In genomic region chr1:43827002-43827762, GRCm38 (mm10) we compare ENCODE assay signal across 8 mouse cellular contexts. TPM values are rescaled to one million over a fixed set of nuclear protein-coding genes. Genes with fewer than 3 reads are reported as not detected.
A peak's percentile ranks its signal among the peaks of the same experiment; 100 is the strongest.
DNase-seq lines count a peak whose midpoint lies in the region; ATAC-seq and TF ChIP-seq lines count a peak whose summit lies in the region.

No protein-coding gene starts in this region.

- peak; percentile 26 for DNase-seq in adrenal gland, postnatal 25 days
- DNase-seq in adrenal gland, adult (ENCODE audit: inconsistent age in 2 of 2, low spot score in 1 of 2), result no peak
- no peak for DNase-seq in embryonic facial prominence, embryonic 10.5 days (ENCODE audit: low spot score)
- peak; percentile 13 for DNase-seq in heart, postnatal 0 days (ENCODE audit: low spot score)
- DNase-seq in midbrain, embryonic 11.5 days (ENCODE audit: low spot score, missing footprints), result no peak

- H3K27ac ChIP-seq in embryonic facial prominence, embryonic 10.5 days (replicated peaks), result peak overlapping the region; percentile 95
- H3K27ac ChIP-seq in heart, postnatal 0 days (ENCODE audit: low read depth), result peak overlapping the region; percentile 68
- H3K27ac ChIP-seq in limb, embryonic 12.5 days, result peak overlapping the region; percentile 94
- peak overlapping the region; percentile 88 for H3K27ac ChIP-seq in midbrain, embryonic 11.5 days (ENCODE audit: low read depth, low read length)
- peak overlapping the region; percentile 82 for H3K27ac ChIP-seq in stomach, embryonic 16.5 days (ENCODE audit: low read length)

- WGBS in embryonic facial prominence, embryonic 10.5 days, result under 1% methylated on average over 68 of the region's 68 CpGs
- WGBS in heart, postnatal 0 days, result under 1% methylated on average over 64 of the region's 68 CpGs
- under 1% methylated on average over 68 of the region's 68 CpGs for WGBS in limb, embryonic 12.5 days
- under 1% methylated on average over 68 of the region's 68 CpGs for WGBS in midbrain, embryonic 11.5 days
- under 1% methylated on average over 68 of the region's 68 CpGs for WGBS in stomach, embryonic 16.5 days

- H3K9me3 ChIP-seq in embryonic facial prominence, embryonic 10.5 days, result no peaks in the 10 kb centered on the region
- no peaks in the 10 kb centered on the region for H3K9me3 ChIP-seq in heart, postnatal 0 days (replicated peaks; ENCODE audit: control insufficient read depth, low read length)
- H3K9me3 ChIP-seq in limb, embryonic 12.5 days, result no peaks in the 10 kb centered on the region
- H3K9me3 ChIP-seq in midbrain, embryonic 11.5 days (ENCODE audit: control insufficient read depth, low read length), result no peaks in the 10 kb centered on the region
- no peaks in the 10 kb centered on the region for H3K9me3 ChIP-seq in stomach, embryonic 16.5 days (replicated peaks; ENCODE audit: control insufficient read depth, low read length)

- H3K27me3 ChIP-seq in embryonic facial prominence, embryonic 10.5 days (replicated peaks; ENCODE audit: low read depth, poor library complexity, severe bottlenecking), result no peaks in the 10 kb centered on the region
- H3K27me3 ChIP-seq in heart, postnatal 0 days (ENCODE audit: control insufficient read depth, insufficient read depth, low read length), result no peaks in the 10 kb centered on the region
- H3K27me3 ChIP-seq in limb, embryonic 12.5 days, result no peaks in the 10 kb centered on the region
- H3K27me3 ChIP-seq in midbrain, embryonic 11.5 days (ENCODE audit: control insufficient read depth, insufficient read depth, low read length), result no peaks in the 10 kb centered on the region
- H3K27me3 ChIP-seq in stomach, embryonic 16.5 days (ENCODE audit: control insufficient read depth, insufficient read depth, low read length), result no peaks in the 10 kb centered on the region

- no peak for TF ChIP-seq EP300 in heart, postnatal 0 days (IDR thresholded peaks at IDR 0.05; ENCODE audit: low read depth)

- H3K4me2 ChIP-seq in heart, postnatal 0 days (ENCODE audit: low read depth, low read length), result peak overlapping the region; percentile 90
- H3K4me2 ChIP-seq in limb, embryonic 12.5 days, result peak overlapping the region; percentile 82
- peak overlapping the region; percentile 97 for H3K4me2 ChIP-seq in midbrain, embryonic 11.5 days
- peak overlapping the region; percentile 97 for H3K4me2 ChIP-seq in stomach, embryonic 16.5 days (ENCODE audit: low read depth, low read length)

- H3K9ac ChIP-seq in heart, postnatal 0 days (replicated peaks; ENCODE audit: low read depth, low read length), result peak overlapping the region; percentile 77
- peak overlapping the region; percentile 89 for H3K9ac ChIP-seq in limb, embryonic 12.5 days (replicated peaks)
- H3K9ac ChIP-seq in midbrain, embryonic 11.5 days (ENCODE audit: low read length), result peak overlapping the region; percentile 94
- peak overlapping the region; percentile 86 for H3K9ac ChIP-seq in stomach, embryonic 16.5 days (ENCODE audit: low read length)

- peaks cover 14% of the 10 kb centered on the region for H3K36me3 ChIP-seq in embryonic facial prominence, embryonic 10.5 days (replicated peaks)
- H3K36me3 ChIP-seq in heart, postnatal 0 days (replicated peaks; ENCODE audit: control insufficient read depth, insufficient read depth, low read length), result no peaks in the 10 kb centered on the region
- no peaks in the 10 kb centered on the region for H3K36me3 ChIP-seq in limb, embryonic 12.5 days
- no peaks in the 10 kb centered on the region for H3K36me3 ChIP-seq in midbrain, embryonic 11.5 days (ENCODE audit: control insufficient read depth, insufficient read depth, low read length)
- H3K36me3 ChIP-seq in stomach, embryonic 16.5 days (ENCODE audit: control insufficient read depth, insufficient read depth, low read length), result no peaks in the 10 kb centered on the region

- peak overlapping the region; percentile 73 for H3K4me3 ChIP-seq in embryonic facial prominence, embryonic 10.5 days
- H3K4me3 ChIP-seq in heart, postnatal 0 days (ENCODE audit: low read depth, low read length), result peak overlapping the region; percentile 90
- peak overlapping the region; percentile 93 for H3K4me3 ChIP-seq in limb, embryonic 12.5 days (replicated peaks)
- H3K4me3 ChIP-seq in midbrain, embryonic 11.5 days (ENCODE audit: low read depth, low read length), result peak overlapping the region; percentile 84
- peak overlapping the region; percentile 93 for H3K4me3 ChIP-seq in stomach, embryonic 16.5 days (replicated peaks; ENCODE audit: low read length)

- TF ChIP-seq CTCF in heart, postnatal 0 days (IDR thresholded peaks at IDR 0.05; ENCODE audit: low read depth), result no peak

- H3K4me1 ChIP-seq in embryonic facial prominence, embryonic 10.5 days, result peaks cover 18% of the 10 kb centered on the region
- H3K4me1 ChIP-seq in heart, postnatal 0 days (ENCODE audit: control insufficient read depth, insufficient read depth), result peaks cover 4% of the 10 kb centered on the region; the same call in 1 of the 2 replicates
- peaks cover 12% of the 10 kb centered on the region for H3K4me1 ChIP-seq in limb, embryonic 12.5 days (replicated peaks)
- peaks cover 8% of the 10 kb centered on the region for H3K4me1 ChIP-seq in midbrain, embryonic 11.5 days (ENCODE audit: control insufficient read depth, insufficient read depth, low read length)
- peaks cover 9% of the 10 kb centered on the region for H3K4me1 ChIP-seq in stomach, embryonic 16.5 days (ENCODE audit: control insufficient read depth, insufficient read depth, low read length)

- ATAC-seq in CD4-positive, CD25-positive, alpha-beta regulatory T cell, adult 4 months, result peak; percentile 45
- ATAC-seq in heart, postnatal 0 days (ENCODE audit: insufficient read depth, low read depth), result peak; percentile 50
- peak; percentile 78 for ATAC-seq in limb, embryonic 12.5 days (ENCODE audit: insufficient number of reproducible peaks, insufficient read depth, low FRiP score, low TSS enrichment, low read depth)
- ATAC-seq in midbrain, embryonic 11.5 days (ENCODE audit: low FRiP score), result peak; percentile 82
- ATAC-seq in stomach, embryonic 16.5 days (ENCODE audit: insufficient read depth, low FRiP score), result peak; percentile 70

RNA-seq across cellular contexts. Expression of gene Uxs1, which starts 0.4 kb away (rescaled TPM):
- 45.8 and 56.1 TPM in 2 replicates for total RNA-seq in adrenal gland, postnatal 25 days (2021)
- 10 to 100 TPM; 11.3 to 14.0 TPM for polyA plus RNA-seq in CD4-positive, CD25-positive, alpha-beta regulatory T cell, adult 4 months (2017; shearing (Covaris generic))
- 20.1 and 20.6 TPM in 2 replicates for polyA plus RNA-seq in embryonic facial prominence, embryonic 10.5 days (2016; fragmentation: Nextera tagmentation; extraction: Ambion mirVana)
- total RNA-seq in heart, postnatal 0 days (2014; rRNA removed; ENCODE audit: low replicate concordance), result 5.3 and 13.8 TPM in 2 replicates
- polyA plus RNA-seq in heart, postnatal 0 days (2015; fragmentation: Nextera tagmentation; extraction: Ambion mirVana), result 10.0 and 10.4 TPM in 2 replicates
- polyA plus RNA-seq in limb, embryonic 12.5 days (2016; fragmentation: Nextera tagmentation; extraction: Ambion mirVana), result 24.9 and 25.4 TPM in 2 replicates
- 21.2 and 21.7 TPM in 2 replicates for polyA plus RNA-seq in midbrain, embryonic 11.5 days (2014; fragmentation: Nextera tagmentation; extraction: Ambion mirVana)
- polyA plus RNA-seq in stomach, embryonic 16.5 days (2015; fragmentation: Nextera tagmentation; extraction: Ambion mirVana), result 20.2 and 21.3 TPM in 2 replicates

Comparison
In these comparisons a context has a peak if more than half of its experiments do, and no peak if none do; other contexts are left out.
1. DNase-seq: peak in adrenal gland, postnatal 25 days (single experiment) and heart, postnatal 0 days (single experiment); none in adrenal gland, adult (0 of 2), embryonic facial prominence, embryonic 10.5 days (single experiment) and midbrain, embryonic 11.5 days (single experiment).
2. Peak in every context shown above with its lines, with median percentiles within 50 percentile points of each other: ATAC-seq, H3K27ac ChIP-seq, H3K4me3 ChIP-seq, H3K4me2 ChIP-seq and H3K9ac ChIP-seq.